Mouse (Mus musculus) kidney, adult 8-10 months (tissue): ENCODE data around the gene Mical1.
A peak's percentile ranks its signal among the peaks of the same experiment; 100 is the strongest.

ENCODE experiments used
- DNase-seq, 2 experiments: peaks; one replicate each; pipeline ENCODE4 v3.0.0; 2022

Gene Mical1

DNA sequence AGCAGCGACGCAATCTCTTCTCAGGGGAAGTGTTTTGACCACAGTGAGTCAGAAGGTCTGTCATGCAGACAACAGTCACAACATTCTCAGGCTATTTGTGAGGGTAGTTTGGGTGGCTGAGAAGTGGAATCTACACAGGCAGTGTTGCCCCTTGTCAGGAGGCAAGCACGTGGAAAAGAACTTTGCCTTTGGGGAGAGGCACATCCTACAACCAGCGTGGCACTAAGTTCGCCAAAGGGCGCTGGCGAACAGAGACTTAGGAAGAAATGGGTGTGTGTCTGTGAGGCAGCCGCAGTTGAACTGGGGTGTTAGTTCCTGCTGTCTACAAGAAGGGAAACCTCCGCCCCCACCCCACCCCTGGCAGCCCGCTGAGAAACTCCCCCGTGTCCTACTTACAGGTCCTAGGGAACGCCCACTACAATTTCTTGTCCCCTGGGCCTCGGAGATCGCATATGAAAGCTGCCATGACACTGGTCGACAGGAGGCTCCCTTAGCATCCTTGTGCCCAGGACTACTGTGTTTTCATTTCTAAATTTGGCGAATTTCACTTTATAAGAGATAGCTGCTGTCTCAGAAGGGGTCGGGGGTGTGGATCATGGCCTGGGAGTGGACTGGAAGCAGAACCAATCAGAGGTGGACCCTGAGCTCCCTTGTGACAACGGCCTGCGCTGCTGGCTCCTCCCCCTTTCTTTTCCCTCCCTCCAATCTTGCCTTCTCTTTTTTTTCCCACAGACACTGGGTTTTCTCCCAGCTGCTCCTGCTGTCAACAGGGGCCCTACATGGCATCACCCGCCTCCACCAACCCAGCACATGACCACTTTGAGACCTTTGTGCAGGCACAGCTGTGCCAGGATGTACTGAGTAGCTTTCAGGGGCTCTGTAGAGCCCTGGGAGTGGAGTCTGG is 1.4 kb downstream of the Mical1 start:
- DNase-seq: peak; percentile 49 to 50

DNA sequence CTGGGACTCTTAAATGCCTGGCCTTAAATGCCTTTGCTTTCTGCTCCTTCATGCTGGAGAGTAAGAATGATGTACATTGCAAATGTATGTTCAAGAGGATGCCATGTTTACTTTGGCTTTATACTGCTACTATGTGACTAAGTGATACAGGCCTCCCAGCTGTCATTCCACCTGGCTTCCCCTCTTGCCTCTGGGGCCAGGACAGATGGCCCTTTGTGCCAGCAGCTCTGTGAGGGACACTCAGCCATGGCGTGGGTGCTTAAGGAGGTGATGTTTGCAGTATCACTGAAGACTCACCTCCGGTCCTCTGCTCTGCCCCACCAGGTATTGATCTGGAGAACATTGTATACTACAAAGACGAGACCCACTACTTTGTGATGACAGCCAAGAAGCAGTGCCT is 3.8 kb downstream of the Mical1 start:
- DNase-seq: no peak

DNA sequence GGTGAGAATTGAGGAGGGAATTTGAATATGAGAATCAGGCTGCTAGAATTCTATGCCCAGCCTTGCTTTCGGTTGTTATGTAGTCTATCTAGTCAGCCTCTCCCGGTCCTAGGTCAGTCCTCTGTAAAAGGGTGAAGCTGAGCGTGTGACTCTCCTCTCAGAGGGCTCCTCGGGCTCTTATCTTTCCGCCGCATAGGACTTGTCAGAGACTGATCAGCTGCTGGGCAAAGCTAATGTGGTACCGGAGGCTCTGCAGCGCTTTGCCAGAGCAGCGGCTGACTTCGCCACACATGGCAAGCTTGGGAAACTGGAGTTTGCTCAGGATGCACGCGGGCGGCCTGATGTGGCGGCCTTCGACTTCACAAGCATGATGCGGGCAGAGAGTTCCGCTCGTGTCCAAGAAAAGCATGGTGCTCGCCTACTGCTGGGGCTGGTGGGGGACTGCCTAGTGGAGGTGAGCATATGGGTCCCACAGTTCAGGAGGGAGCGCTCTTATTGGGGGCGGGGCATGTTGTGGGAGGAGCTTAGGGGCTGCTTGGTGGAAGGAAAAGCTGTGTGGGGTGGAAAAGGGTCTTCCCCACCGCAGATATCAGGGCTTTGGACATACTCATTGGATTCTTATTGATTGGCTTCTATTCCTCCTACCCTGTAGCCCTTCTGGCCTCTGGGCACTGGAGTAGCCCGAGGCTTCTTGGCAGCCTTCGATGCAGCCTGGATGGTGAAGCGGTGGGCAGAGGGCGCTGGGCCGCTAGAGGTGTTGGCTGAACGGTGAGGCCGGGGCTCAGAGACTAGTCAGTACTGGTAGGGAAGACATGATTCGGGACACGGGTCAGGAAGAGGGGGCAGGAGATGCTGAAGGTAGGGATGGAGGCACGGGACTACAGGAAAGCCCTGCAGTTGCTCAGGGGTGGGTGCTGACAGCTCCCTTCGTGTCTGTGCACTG is 5.1 kb downstream of the Mical1 start:
- no peak for DNase-seq

DNA sequence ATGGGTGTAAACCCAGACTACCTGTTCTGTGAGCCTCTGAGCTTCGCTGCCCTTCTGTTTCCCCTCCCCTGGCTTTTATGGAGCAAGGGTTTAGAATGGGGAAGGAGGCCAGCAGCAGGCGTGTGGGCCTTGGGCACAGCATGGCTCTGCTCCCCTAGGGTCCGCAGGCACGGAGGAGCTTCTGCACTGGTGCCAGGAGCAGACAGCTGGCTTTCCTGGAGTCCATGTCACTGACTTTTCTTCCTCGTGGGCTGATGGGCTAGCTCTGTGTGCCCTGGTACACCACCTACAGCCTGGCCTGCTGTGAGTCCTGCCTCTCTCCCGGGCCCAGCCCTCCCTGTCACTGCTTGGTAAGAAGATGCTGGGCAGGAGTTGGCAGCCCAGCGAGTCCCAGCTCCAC is 6.3 kb downstream of the Mical1 start:
- DNase-seq: no peak

DNA sequence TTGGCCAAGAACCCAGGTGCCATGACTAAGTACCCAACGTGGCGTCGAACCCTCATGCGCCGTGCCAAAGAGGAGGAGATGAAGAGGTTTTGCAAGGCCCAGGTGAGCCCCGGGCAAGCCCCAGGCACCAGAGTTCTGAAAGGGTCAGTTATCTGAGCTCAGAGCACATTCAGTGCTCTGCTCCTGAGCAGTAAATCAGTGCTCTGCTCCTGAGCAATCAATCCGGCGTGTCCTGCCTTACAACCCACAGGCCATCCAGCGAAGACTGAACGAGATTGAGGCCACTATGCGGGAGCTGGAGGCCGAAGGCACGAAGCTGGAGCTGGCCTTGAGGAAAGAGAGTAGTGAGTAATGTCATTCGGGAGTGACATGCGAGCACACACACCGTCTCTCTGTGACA is 9.7 kb downstream of the Mical1 start:
- no peak for DNase-seq

DNA sequence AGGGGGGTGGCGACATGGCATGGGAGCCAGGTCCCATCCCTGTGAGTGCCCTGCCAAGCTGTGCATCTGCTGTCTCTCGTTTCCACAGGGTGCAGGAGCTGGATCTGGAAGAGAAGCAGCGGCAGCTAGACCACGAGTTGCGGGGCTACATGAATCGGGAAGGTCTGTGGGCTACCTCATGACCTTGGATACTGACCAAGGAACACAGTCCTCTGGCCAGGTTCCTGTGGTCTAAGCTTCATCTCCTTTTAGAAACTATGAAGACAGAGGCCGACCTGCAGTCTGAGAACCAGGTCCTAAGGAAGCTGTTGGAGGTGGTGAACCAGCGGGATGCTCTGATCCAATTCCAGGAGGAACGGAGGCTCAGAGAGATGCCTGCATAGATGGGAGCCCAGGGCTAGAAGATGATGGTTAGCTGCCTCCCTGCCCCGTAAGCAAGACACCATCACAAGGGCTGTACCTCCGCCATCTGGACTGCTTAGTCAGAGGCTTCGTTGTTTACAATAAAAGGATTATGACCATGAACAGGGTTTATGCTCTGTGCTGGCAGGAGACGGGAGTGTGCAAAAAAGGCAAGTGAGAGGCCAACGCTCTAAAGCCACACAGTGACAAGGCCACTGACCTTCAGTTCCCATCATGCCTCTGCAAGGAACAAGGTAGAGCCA is 10.5 kb downstream of the Mical1 start:
- no peak for DNase-seq

DNA sequence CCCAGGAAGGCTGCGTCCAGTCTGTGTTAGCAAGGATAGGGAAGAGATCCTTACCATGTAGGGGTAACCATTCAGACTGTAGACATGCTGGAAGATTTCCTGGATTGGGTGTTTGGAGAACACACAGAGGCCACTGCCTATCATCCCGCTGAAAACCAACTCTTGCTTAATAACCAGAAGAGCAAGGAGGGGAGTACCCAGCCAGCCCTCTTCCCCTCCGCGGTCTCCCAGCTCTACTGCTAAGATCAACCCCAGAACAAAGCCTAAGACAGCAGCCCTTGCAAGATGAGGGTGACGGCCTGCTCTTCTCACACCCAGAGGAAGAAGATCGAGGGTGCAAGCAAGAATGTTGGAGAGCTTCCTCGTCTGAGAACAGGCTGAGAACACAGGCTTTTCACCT is 12.8 kb downstream of the Mical1 start:
- no peak for DNase-seq

DNA sequence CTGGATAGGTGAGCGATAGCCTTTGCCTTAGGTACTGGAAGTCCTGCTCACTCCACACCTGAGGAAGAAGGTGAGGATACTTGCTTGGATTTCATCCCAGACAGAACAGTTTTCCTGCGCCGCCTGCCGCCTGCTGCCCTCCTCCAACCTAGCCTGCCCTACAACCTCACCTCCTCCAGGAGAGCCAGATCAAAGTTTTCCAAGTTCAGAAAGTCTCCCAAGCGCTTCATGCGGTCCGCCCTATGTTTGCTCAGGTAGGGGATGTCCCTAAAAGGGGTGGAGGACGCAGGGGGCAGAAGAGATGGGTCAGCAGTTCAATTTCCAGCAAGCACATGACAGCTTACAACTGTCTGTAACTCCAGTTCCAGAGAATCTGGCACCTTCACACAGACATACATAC is 13.2 kb downstream of the Mical1 start:
- peak; percentile 58 to 64 for DNase-seq

DNA sequence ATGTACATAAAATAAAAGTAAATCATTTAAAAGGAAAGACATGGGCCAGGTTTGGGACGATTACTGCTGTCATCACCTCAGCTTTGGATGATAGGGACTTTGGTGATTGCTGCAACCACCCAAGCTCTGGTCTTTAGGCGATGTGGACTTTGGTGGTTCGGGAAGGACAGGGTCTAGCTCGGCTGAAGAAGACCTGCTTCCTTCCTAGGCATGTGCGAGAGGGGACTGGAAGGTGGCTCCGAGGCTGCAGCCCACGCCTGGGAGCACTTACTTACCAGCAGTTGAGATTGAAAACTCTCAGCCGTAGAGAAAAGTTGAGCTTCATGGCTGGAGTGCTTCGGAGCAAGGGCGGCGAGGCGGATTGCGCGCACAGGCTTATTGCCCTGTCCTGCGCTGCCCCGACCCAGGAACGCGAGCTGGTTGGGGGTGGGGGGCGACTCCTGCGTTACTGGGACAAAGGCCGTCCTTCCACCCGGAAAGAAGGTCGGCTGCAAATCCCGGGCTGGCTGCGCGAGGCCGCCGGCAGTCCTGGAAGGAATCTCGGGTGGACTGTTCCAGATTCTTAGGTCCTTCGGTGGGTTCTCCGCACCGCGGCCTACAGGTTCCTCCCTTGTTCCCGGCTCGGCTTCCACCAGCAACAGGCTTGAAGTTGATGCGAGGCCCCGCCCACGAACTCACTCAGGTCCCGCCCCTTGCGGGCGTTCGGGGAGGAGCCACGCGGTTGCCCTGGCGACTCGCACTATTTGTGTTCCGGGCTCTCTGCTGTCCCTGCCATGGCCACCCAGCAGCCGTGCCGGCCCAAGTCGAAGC is 13.8 kb downstream of the Mical1 start, which contains the start of the genes Smpd2 and Ppil6:
Gene Smpd2, minus strand, starts transcription at position 662 of the 810 bp plus-strand sequence.
Gene Ppil6, plus strand, starts transcription at position 732 of the 810 bp plus-strand sequence.
- DNase-seq: peak; percentile 95 to 98

DNA sequence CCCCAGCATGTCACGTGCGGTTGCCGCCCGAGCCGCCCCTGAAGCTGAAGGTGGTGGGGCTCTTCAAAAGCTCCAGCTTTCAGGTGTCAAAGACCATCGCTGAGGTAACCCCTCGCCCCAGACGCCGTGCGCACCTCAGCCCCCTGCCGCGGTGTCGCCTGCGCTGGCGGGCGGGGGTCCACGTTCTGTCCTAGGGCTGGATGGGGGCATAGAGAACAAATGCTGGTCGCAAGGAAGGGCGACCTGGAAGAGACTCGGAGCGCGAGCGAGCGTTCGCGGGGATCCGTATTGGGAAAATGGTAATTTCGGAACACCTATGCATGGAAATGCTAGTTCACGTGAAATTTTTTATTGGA is 14.4 kb downstream of the Mical1 start:
- no peak for DNase-seq

DNA sequence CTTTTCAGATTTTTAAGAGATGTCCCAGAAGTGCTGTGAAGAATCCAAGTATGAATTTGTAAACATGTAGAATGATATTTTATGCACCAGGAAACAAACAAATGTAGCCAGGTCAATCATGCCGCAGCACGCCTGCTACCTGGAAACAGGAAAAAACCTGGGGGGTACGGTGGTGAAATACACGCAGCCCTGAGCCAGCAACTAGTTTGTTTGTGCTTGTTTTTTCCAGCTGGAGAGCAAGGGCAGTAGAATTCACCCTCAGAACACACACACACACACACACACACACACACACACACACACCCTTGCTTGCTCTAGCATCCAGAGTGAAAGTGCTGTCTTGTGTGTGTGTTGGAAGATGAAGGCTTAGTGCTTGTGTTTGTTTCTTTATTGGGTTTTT is 15.0 kb downstream of the Mical1 start:
- DNase-seq: peak; percentile 27 to 30

DNA sequence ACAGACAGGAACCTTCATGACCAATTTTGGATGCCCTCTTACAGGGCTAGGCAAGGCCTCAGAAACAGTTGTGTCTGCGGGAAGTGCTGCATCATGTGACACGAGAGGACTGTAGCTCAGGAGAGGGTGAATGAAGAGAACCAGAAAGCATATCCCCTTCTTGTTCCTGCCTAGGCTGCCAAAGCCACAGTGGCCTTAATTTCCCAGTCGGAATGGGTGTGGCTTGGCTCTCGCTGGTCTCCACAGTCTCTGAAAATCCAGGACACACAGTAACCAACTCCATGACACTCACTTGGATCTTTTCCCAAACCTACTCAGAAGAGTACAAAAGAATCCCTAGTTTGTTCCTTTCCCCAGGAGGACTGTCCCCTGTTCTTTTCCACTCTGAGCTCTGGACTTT is 24.8 kb downstream of the Mical1 start:
- DNase-seq: peak; percentile 79 to 86

DNA sequence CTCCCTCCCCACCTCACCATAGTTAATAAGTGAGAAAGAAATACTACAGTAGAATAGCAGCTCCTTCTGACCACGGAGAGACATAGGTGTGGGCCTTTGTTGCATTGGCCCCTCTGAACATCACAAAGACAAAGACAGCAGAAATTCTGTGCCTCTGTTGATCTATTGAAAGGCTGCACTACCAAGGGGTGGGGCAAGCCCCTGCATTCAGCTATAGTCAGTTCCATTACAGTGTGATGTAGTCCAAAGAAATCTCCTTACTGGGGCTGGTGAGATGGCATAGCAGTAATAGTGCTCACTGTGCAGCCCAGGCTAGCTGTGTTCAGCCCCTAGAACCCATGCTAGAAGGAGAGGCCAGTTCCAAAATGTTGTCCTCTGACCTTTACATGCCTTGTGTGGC is 28.9 kb downstream of the Mical1 start:
- DNase-seq: no peak

DNA sequence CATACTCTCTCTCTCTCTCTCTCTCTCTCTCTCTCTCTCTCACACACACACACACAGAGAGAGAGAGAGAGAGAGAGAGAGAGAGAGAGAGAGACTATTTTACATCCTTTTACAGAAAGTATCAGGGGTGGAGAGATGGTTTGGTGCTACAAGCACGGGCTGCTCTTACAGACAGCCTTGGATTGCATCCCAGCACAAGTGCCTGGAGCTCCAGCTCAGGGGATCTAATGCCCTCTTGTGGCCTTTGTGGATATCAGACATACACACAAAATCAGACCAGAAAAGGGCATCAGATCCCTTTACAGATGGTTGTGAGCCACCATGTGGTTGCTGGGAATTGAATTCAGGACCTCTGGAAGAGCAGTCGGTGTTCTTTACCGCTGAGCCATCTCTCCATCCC is 29.3 kb downstream of the Mical1 start:
- peak; percentile 71 to 74 for DNase-seq

DNA sequence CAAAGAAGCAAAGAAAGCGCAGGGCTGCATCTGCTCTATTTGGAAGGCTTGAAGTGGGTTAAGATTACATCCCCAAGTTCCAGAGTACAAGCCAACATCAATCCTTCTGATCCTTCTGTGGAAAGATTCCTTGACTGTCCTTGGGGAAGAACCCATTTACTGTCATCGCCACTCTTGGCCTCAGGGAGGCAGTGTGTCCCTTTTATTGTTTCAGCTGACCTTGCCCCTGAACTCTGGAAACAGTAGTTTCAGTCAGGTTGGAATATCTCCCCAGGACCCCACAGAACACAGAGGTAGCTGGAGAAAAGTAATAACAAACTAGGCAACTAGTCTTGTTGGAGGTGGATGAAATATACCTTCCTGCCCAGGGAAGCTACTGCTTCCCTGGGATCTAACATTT is 33.0 kb downstream of the Mical1 start:
- DNase-seq: peak in 1 of 2 experiments; percentile 38

DNA sequence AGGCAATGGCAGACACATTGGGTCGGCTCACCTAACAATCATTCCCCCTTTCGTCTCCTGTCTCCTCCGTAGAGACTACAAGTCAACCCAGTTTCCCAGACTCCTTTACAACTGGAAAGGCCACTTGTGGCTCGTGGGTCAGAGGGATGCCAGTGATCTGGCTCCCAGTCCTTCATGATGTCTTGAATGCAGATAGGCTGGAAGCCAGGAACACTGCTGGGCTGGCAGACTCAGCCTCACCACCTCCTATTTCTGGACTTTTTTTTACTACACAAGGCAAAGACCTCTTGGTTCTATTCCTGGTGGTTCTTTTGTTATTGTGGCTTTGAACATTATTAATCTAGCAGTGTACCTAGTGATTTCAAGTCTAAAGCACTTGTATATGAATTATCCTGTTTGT is 38.2 kb downstream of the Mical1 start:
- DNase-seq: no peak

DNA sequence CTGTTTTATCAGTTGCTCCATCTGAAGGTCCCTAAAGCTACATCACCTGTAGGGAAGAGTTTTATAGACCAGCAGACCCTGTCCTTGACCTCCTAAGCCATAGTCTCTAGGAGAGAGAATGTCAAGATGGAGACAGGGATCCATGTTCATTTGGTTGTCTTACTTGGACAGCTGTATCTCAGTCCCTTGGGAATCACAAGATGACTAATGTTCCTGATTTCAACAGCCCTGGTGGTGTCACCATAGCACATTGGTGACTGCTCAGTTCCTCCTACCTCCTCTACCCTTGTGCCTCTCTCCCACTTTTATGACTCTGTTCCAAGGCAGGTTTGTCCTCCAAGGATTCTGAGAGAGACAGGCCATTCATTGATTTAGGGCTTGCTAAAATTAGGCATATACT is 38.8 kb downstream of the Mical1 start:
- DNase-seq: no peak

DNA sequence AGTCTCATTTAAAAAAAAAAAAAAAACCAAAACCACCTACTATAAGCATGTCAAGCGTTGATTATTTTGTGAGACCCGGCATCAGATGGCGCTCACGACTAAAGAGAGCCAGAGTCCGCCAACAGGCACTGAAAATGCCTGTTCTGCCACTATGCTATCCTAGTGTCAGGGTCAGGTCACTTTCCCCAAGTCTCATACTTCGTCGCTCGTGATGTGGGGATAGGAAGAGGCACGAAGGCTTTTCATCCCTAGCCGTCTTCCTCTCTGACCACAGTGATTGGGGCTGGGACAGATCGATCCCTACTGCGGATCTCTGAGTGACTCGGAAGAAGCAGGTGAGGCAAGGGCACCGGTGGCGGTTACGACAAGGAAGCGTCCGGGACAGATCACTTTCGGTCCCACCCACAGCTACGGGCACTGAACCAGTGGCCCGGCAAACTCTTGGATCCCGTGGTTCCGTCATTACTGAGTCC is 42.4 kb downstream of the Mical1 start:
- peak; percentile 81 to 85 for DNase-seq

DNA sequence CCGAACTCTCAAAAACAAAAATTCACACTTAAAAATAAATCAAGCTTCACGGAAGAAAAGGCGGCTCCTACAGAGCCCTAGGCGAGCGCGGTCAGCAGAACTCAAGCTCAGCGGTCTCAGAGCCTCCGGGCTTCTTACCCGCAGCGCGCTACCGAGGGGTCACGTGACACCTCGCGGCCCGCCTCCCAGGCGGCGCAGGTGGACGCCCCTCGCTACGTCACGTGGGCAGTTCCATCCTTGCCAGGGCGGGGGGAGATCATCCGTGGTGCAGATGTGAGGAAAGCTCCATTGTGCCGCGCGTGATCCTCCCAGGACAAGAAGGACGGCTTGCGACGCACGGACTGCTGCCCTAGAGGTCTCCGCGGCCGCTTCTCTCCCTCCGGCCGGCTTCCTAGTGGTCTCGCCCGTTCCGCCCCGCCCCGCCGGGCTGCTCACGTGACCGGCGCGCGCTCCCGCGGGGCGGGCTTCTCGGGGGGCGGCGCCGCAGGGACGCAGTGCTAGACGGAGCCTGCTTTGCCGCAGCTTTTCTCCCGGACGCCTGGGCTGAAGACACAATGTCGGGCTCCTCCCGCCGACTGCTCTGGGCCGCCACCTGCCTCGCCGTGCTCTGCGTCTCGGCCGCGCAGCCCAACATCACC is 43.0 kb downstream of the Mical1 start, which contains the start of gene Cd164:
Gene Cd164, plus strand, starts transcription at position 434 of the 638 bp plus-strand sequence.
- peak; percentile 93 for DNase-seq

DNA sequence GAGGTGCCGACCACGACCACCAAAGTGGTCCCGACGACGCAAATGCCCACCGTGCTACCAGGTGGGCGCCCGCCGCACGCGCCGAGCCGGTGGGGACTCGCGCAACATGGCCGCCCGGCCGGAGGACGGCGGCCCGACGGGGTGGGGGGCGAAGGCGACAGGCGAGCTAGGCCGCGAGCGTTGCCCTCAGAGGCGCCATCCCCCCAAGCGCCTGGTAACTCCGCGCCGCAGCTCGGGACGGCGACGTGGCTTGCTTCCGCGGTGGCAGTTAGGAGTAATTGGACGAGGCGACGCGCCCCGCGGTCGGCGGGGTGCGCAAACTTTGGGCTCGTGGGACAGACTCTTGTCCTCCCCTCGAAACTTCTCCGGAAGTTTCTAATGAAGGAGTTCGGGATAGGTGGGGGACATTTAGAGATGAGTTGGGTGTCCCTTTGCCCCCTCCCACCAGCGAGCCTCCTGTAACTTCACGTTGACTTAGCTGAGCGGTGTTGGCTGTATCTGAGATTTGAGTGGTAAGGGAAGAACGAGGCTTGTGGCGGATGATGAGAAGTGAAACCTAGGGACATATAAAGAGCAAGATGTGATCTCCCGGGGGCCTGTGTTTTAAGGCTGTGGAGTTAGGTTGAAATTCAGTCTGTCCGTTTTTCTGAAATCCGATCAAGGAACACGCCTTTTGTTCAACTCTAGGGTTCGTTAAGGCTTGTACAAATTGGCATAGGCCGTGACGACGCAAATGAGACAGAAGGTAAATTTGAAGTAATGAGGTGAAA is 43.7 kb downstream of the Mical1 start:
- DNase-seq: peak; percentile 29 to 49

DNA sequence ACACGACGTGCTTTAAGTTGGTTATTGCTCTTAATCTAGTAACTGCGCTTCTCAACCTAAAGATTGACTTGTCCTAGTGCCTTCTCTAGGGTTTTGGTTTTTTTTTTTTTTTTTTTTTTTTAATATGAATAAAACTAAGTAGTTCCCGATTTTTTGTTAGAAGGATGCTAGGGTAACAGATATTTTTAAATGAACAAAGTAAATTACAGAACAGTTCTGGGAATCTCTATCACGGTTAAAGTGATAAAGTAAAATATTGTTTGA is 44.2 kb downstream of the Mical1 start:
- no peak for DNase-seq
